Mouse (Mus musculus): ENCODE measurements around the gene Ttll5.

- no peak for TF ChIP-seq TAL1 (IDR thresholded peaks at IDR 0.05; ENCODE audit: low read length)
- TF ChIP-seq GATA1 (IDR thresholded peaks at IDR 0.05; ENCODE audit: low read length) = no peak
Observed at GRCm38 (mm10) chr12:86106086-86106485, 281.6 kb downstream of the Ttll5 start.

All from erythroblast, embryonic 14.5 days (primary cell).